Mouse (Mus musculus): Measurements from ENCODE around the gene Kirrel3. TPM values are rescaled to one million over a fixed set of nuclear protein-coding genes. Genes with fewer than 3 reads are reported as not detected.

The Kirrel3 gene
- polyA plus RNA-seq, 1 experiment from 2014 or later: 0.13 TPM

DNA sequence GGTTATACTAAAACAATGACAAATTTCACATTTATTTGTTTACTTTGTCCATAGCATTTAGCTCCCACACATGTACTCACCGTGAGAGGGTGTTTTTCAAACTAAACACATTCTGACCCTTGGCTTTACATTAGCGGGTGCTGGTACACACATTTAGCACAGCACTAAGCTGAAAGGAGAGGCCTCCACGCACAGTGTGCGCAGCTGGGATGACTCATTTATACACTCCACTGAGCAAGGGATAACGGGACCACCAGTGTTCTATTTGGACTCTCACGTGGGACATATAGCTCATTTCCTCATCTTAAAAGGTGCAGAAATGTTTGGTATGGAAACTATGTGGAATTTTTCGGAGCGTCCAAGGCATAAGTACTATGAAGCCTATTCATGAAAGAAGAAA, 158.7 kb downstream of the Kirrel3 start:
- Histone ChIP-seq H3K27me3 (no peaks in the 10 kb centered on the region), H3K4me3 (replicated peaks) (no peak overlapping the region), H3K36me3 (replicated peaks) (no peaks in the 10 kb centered on the region), H3K4me2 (no peak overlapping the region), H3K9ac (no peak overlapping the region), H3K27ac (replicated peaks) (no peak overlapping the region), H3K9me3 (replicated peaks) (no peaks in the 10 kb centered on the region), H3K4me1 (replicated peaks) (no peaks in the 10 kb centered on the region)
- 68% methylated on average over 8 of the region's 8 CpGs for WGBS (ENCODE audit: insufficient replicate concordance)
- no peak for ATAC-seq (ENCODE audit: insufficient read depth)

DNA sequence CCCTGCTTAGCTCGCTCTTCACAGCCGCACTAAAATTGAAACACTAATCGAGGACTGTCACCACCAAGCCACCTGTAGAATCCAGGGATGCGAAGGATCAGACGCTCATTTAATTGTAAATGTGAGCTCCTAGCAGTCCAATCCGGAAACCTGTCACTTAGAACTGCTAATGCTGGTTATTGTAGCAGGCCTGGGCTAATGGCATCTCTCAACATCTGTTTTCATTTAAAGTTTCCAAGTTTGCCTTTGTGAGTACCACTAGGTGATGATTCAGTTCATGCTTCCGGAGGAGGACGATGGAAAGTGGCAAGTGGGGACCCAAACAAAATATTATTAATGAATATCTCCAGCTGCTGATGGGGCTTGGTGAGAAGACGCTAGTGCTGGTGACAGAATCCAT, 161.1 kb downstream of the Kirrel3 start:
- H3K4me2 ChIP-seq: no peak overlapping the region
- no peak overlapping the region for H3K9ac ChIP-seq
- H3K4me3 ChIP-seq (replicated peaks): no peak overlapping the region
- no peaks in the 10 kb centered on the region for H3K4me1 ChIP-seq (replicated peaks)
- 76% methylated on average over 9 of the region's 9 CpGs for WGBS (ENCODE audit: insufficient replicate concordance)
- H3K27me3 ChIP-seq: no peaks in the 10 kb centered on the region
- H3K9me3 ChIP-seq (replicated peaks): no peaks in the 10 kb centered on the region
- no peak overlapping the region for H3K27ac ChIP-seq (replicated peaks)
- no peak for ATAC-seq (ENCODE audit: insufficient read depth)
- no peaks in the 10 kb centered on the region for H3K36me3 ChIP-seq (replicated peaks)

DNA sequence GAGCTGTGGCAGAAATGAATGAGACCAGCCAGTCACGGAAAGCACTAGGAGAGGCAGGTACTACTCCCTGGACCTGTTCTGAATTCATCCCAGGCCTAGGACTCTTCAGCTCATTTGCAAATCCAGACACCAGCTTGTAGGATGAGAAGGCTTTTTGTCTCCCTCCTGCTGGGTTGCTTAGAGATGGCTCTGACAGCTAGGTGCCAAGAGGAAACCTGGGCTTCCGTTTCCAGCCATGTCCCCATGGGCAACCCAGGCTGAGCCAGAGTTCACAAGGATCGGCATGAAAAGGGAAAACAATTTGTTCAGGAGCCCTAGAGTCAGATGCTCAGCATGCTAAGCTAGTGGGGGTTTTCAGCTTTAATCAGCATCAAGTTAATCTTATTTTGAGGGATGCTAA, 166.6 kb downstream of the Kirrel3 start:
- H3K9me3 ChIP-seq (replicated peaks): no peaks in the 10 kb centered on the region
- no peak for ATAC-seq (ENCODE audit: insufficient read depth)
- H3K9ac ChIP-seq: no peak overlapping the region
- no peak overlapping the region for H3K27ac ChIP-seq (replicated peaks)
- no peaks in the 10 kb centered on the region for H3K4me1 ChIP-seq (replicated peaks)
- WGBS (ENCODE audit: insufficient replicate concordance): 46% methylated on average over 3 of the region's 3 CpGs
- H3K4me3 ChIP-seq (replicated peaks): no peak overlapping the region
- H3K27me3 ChIP-seq: no peaks in the 10 kb centered on the region
- H3K4me2 ChIP-seq: no peak overlapping the region
- H3K36me3 ChIP-seq (replicated peaks): no peaks in the 10 kb centered on the region

DNA sequence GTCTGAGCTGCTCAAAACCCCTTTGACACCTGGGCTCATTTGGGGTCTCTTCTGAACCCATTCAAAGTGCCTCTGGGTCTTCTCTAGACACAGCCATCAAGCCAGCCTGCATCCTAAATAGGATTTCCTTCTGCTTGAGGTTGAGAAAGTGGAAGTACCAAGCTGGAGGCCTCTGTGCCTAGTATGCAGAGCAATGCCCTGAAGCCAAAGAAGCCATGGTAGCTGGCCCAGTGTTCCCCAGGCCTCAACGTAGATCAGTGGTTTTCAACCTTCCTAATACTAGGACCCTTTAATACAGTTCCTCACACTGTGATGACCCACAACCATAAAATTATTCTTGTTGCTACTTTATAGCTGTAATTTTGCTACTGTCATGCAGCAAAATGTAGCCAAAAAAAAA, 167.4 kb downstream of the Kirrel3 start:
- Histone ChIP-seq H3K4me3 (replicated peaks) (no peak overlapping the region), H3K4me2 (no peak overlapping the region), H3K36me3 (replicated peaks) (no peaks in the 10 kb centered on the region), H3K4me1 (replicated peaks) (no peaks in the 10 kb centered on the region), H3K27ac (replicated peaks) (no peak overlapping the region), H3K9me3 (replicated peaks) (no peaks in the 10 kb centered on the region), H3K27me3 (no peaks in the 10 kb centered on the region), H3K9ac (no peak overlapping the region)
- ATAC-seq (ENCODE audit: insufficient read depth): no peak
- WGBS (ENCODE audit: insufficient replicate concordance): 50% methylated on average over 1 of the region's 1 CpGs

DNA sequence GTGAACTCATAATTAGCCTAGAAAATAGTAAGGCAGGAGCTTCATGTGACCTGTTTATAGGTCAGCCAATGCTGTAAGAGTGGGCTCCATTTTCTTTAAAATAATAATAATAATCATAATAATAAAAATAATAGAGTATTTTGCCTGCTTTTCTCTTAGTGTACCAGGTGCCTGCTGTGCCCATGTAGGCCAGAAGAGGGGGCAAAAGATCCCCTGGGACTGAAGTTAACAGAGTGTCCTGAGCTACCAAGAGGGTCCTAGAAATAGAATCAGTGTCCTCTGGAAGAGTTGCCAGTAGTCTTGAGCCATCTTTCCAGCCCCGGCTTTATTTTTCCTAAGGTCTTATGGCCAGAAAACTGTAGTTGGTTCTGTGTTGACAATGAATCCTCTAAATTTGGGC, 174.9 kb downstream of the Kirrel3 start:
- Histone ChIP-seq H3K36me3 (replicated peaks) (no peaks in the 10 kb centered on the region), H3K4me1 (replicated peaks) (no peaks in the 10 kb centered on the region), H3K9me3 (replicated peaks) (no peaks in the 10 kb centered on the region), H3K9ac (no peak overlapping the region), H3K27me3 (no peaks in the 10 kb centered on the region), H3K27ac (replicated peaks) (no peak overlapping the region), H3K4me2 (no peak overlapping the region), H3K4me3 (replicated peaks) (no peak overlapping the region)
- ATAC-seq (ENCODE audit: insufficient read depth): no peak
- WGBS (ENCODE audit: insufficient replicate concordance): 56% methylated on average over 1 of the region's 1 CpGs

DNA sequence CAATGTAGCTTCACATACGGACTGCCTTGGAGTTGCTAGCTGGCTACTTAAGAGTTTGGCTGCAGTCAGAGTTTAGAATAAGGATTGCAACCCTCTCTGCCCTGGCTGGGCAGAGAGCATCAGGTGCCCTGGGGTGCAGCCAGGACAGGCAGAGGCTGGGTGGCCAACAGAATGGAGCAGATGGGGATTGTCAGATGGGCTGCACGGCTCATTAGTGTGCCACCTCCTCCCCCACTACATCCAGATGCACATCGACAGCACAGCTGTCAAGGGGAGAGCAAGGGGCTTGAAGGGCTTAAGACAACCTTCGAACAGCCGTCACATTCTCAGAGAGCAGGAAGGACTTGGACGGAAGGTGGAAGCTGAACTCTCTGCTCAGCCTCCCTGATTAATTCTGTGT, 177.7 kb downstream of the Kirrel3 start:
- Histone ChIP-seq H3K36me3 (replicated peaks) (no peaks in the 10 kb centered on the region), H3K4me1 (replicated peaks) (no peaks in the 10 kb centered on the region), H3K27ac (replicated peaks) (no peak overlapping the region), H3K4me3 (replicated peaks) (no peak overlapping the region), H3K9ac (no peak overlapping the region), H3K27me3 (no peaks in the 10 kb centered on the region), H3K9me3 (replicated peaks) (no peaks in the 10 kb centered on the region), H3K4me2 (no peak overlapping the region)
- ATAC-seq (ENCODE audit: insufficient read depth): no peak
- WGBS (ENCODE audit: insufficient replicate concordance): 57% methylated on average over 6 of the region's 6 CpGs

DNA sequence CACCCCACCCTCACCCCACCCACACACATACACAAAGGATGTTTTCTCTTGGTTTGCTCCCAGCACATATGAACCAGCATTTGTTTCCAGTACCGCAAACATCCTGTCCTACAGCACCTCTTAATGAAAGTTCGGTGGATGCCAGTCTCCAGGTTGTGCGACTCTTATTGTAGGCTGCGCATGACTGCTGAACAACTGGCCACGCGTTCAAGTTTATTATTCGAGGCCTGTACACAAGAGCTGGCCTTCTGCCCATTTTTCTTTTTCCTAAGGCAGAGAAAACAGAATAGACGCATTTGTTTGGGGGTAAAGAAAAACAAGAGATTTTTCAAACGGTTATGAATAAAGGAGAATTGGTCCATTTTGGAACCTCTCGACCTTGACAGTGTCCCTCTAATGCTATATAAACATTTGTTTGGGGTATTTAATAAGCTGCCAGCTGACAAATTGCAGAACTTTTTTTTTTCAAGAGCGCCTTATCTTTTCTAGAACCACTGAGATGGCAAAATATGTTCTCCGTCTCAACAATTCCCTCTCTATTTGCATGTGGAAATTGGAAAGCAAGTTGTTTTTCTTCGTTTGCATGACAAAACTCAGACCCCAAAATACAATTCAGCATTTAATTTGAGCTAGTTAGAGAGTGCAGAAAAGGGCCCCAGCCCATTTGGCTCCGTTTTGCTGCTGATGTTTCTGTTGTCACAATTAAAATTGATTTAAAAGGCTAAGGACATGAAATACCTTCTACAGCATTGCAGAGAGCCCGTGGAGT, 179.9 kb downstream of the Kirrel3 start:
- H3K9ac ChIP-seq: no peak overlapping the region
- no peaks in the 10 kb centered on the region for H3K9me3 ChIP-seq (replicated peaks)
- H3K4me3 ChIP-seq (replicated peaks): no peak overlapping the region
- 63% methylated on average over 15 of the region's 15 CpGs for WGBS (ENCODE audit: insufficient replicate concordance)
- H3K4me1 ChIP-seq (replicated peaks): no peaks in the 10 kb centered on the region
- no peak overlapping the region for H3K27ac ChIP-seq (replicated peaks)
- H3K36me3 ChIP-seq (replicated peaks): no peaks in the 10 kb centered on the region
- H3K27me3 ChIP-seq: no peaks in the 10 kb centered on the region
- ATAC-seq (ENCODE audit: insufficient read depth): no peak
- no peak overlapping the region for H3K4me2 ChIP-seq

DNA sequence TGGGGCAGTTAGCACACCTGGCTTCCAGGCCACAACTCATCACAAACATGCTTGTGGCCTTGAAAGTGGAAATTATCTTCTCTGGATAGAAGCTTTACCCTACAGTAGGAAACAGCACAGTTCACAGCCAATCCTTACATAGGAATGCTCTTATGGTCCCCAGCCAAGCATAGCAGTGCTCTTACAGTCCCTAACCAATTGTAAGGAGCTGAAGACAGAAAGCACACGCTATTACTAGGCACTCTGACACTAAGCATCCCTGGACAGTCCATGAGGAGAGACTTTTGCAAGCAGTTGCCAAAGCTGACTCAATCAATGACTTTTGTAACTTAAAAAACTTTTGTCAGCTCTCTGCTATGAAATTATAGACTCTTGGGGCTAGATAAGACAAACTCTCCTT, 181.5 kb downstream of the Kirrel3 start:
- Histone ChIP-seq H3K4me3 (replicated peaks) (no peak overlapping the region), H3K4me2 (no peak overlapping the region), H3K4me1 (replicated peaks) (no peaks in the 10 kb centered on the region), H3K27me3 (no peaks in the 10 kb centered on the region), H3K36me3 (replicated peaks) (no peaks in the 10 kb centered on the region), H3K9ac (no peak overlapping the region), H3K9me3 (replicated peaks) (no peaks in the 10 kb centered on the region), H3K27ac (replicated peaks) (no peak overlapping the region)
- 27% methylated on average over 1 of the region's 1 CpGs for WGBS (ENCODE audit: insufficient replicate concordance)
- no peak for ATAC-seq (ENCODE audit: insufficient read depth)

DNA sequence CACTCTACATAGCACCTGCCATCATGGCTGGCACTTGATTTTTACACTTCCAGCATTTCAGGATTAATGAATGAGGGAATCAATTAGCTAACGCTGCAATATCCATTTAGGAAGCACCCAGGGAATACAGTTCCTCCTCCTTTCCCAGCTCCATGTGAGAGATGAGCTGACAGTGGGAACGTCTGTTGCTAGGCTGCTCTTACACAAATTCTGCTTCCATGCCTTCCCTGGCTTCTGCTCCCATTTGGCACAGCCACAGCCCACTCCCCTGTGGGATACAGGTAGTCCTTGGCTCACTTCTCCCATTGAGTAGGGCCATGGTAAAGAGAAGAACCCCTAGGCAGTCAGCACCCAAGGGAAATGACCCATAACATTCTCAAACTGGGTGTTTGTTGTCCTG, 185.2 kb downstream of the Kirrel3 start:
- Histone ChIP-seq H3K27me3 (no peaks in the 10 kb centered on the region), H3K27ac (replicated peaks) (no peak overlapping the region), H3K4me1 (replicated peaks) (no peaks in the 10 kb centered on the region), H3K9ac (no peak overlapping the region), H3K36me3 (replicated peaks) (no peaks in the 10 kb centered on the region), H3K4me2 (no peak overlapping the region), H3K4me3 (replicated peaks) (no peak overlapping the region), H3K9me3 (replicated peaks) (no peaks in the 10 kb centered on the region)
- 50% methylated on average over 2 of the region's 2 CpGs for WGBS (ENCODE audit: insufficient replicate concordance)
- no peak for ATAC-seq (ENCODE audit: insufficient read depth)

- Histone ChIP-seq H3K4me3 (replicated peaks) (no peak overlapping the region), H3K27me3 (no peaks in the 10 kb centered on the region), H3K27ac (replicated peaks) (no peak overlapping the region), H3K4me2 (no peak overlapping the region), H3K4me1 (replicated peaks) (no peaks in the 10 kb centered on the region), H3K9ac (no peak overlapping the region), H3K36me3 (replicated peaks) (no peaks in the 10 kb centered on the region), H3K9me3 (replicated peaks) (no peaks in the 10 kb centered on the region)
- 64% methylated on average over 6 of the region's 6 CpGs for WGBS (ENCODE audit: insufficient replicate concordance)
- no peak for ATAC-seq (ENCODE audit: insufficient read depth)
Observed at GRCm38 (mm10) chr9:34686798-34687197, 201.1 kb downstream of the Kirrel3 start.

- 37% methylated on average over 4 of the region's 4 CpGs for WGBS (ENCODE audit: insufficient replicate concordance)
- H3K4me2 ChIP-seq: no peak overlapping the region
- H3K9me3 ChIP-seq (replicated peaks): no peaks in the 10 kb centered on the region
- no peaks in the 10 kb centered on the region for H3K36me3 ChIP-seq (replicated peaks)
- H3K27me3 ChIP-seq: no peaks in the 10 kb centered on the region
- no peak overlapping the region for H3K4me3 ChIP-seq (replicated peaks)
- ATAC-seq (ENCODE audit: insufficient read depth): no peak
- H3K27ac ChIP-seq (replicated peaks): no peak overlapping the region
- no peaks in the 10 kb centered on the region for H3K4me1 ChIP-seq (replicated peaks)
- H3K9ac ChIP-seq: no peak overlapping the region
Observed at GRCm38 (mm10) chr9:34688358-34688757, 202.7 kb downstream of the Kirrel3 start.

- H3K36me3 ChIP-seq (replicated peaks): no peaks in the 10 kb centered on the region
- 57% methylated on average over 3 of the region's 3 CpGs for WGBS (ENCODE audit: insufficient replicate concordance)
Observed at GRCm38 (mm10) chr9:34689375-34689774, 203.7 kb downstream of the Kirrel3 start.

More at GRCm38 (mm10) chr9:34689375-34689774, 203.7 kb downstream of the Kirrel3 start:
- no peak overlapping the region for H3K4me2 ChIP-seq
- H3K4me3 ChIP-seq (replicated peaks): no peak overlapping the region
- no peaks in the 10 kb centered on the region for H3K27me3 ChIP-seq
- H3K4me1 ChIP-seq (replicated peaks): no peaks in the 10 kb centered on the region
- H3K9ac ChIP-seq: no peak overlapping the region
- ATAC-seq (ENCODE audit: insufficient read depth): no peak
- no peaks in the 10 kb centered on the region for H3K9me3 ChIP-seq (replicated peaks)
- no peak overlapping the region for H3K27ac ChIP-seq (replicated peaks)

All from liver, embryonic 15.5 days (tissue).